Mouse (Mus musculus): ENCODE data around the gene Gm19426. TPM values are rescaled to one million over a fixed set of nuclear protein-coding genes. Genes with fewer than 3 reads are reported as not detected.

Gene Gm19426
- total RNA-seq, 2 experiments from 2014 or later: 1.6 to 2.2 TPM

Small RNAs within 50 kb of the gene (microRNA-seq; reads per million reads assigned to microRNA genes)
- gene Mir130a: 2,535 to 5,055 reads per million in 2 experiments

Other genes starting within 250 kb of the Gm19426 start
- 100 to 1,000 TPM in 1 of 2 experiments, 10 to 100 TPM in 1; 92.4 to 107 TPM for gene Ctnnd1, start 92.9 kb downstream of the Gm19426 start, total RNA-seq (2021)
- gene Btbd18, start 84.6 kb downstream of the Gm19426 start, total RNA-seq (2021): not detected
- gene Selenoh, start 72.9 kb downstream of the Gm19426 start, total RNA-seq (2021): 10 to 100 TPM; 31.4 to 32.8 TPM
- 10 to 100 TPM in 1 of 2 experiments, 1 to 10 TPM in 1; 4.3 to 11.7 TPM for gene Gm28635, start 65.6 kb downstream of the Gm19426 start, total RNA-seq (2021)
- gene Med19, start 65.3 kb downstream of the Gm19426 start, total RNA-seq (2021): 10 to 100 TPM; 13.9 to 15.0 TPM
- gene Tmx2, start 64.5 kb downstream of the Gm19426 start, total RNA-seq (2021): 100 to 1,000 TPM; 109 to 113 TPM
- gene Zdhhc5, start 28.5 kb downstream of the Gm19426 start, total RNA-seq (2021): 10 to 100 TPM; 57.7 to 62.4 TPM
- gene Clp1, start 16.3 kb downstream of the Gm19426 start, total RNA-seq (2021): 1 to 10 TPM; 4.9 to 5.8 TPM
- 1 to 10 TPM in 1 of 2 experiments, under 1 TPM in 1; 0.93 to 1.3 TPM for gene Ypel4, start 9.6 kb downstream of the Gm19426 start, total RNA-seq (2021)
- gene Serping1, start 31.8 kb upstream of the Gm19426 start, total RNA-seq (2021): 10 to 100 TPM; 58.8 to 72.1 TPM
- 10 to 100 TPM; 67.6 to 87.8 TPM for gene Ube2l6, start 55.2 kb upstream of the Gm19426 start, total RNA-seq (2021)
- gene Smtnl1, start 79.0 kb upstream of the Gm19426 start, total RNA-seq (2021): under 1 TPM in 1 of 2 experiments, not detected in 1; 0.14 TPM
- gene Timm10, start 83.3 kb upstream of the Gm19426 start, total RNA-seq (2021): 100 to 1,000 TPM in 1 of 2 experiments, 10 to 100 TPM in 1; 78.1 to 101 TPM
- 1 to 10 TPM; 2.9 to 3.6 TPM for gene Slc43a1, start 95.2 kb upstream of the Gm19426 start, total RNA-seq (2021)
- 1 to 10 TPM; 4.7 to 4.9 TPM for gene Rtn4rl2, start 143.1 kb upstream of the Gm19426 start, total RNA-seq (2021)
- gene Slc43a3, start 192.9 kb upstream of the Gm19426 start, total RNA-seq (2021): 100 to 1,000 TPM; 101 to 105 TPM
- not detected for gene Prg2, start 236.8 kb upstream of the Gm19426 start, total RNA-seq (2021)
- not detected for gene Prg3, start 244.6 kb upstream of the Gm19426 start, total RNA-seq (2021)